9 mouse cellular contexts compared by ENCODE assay signal in the genomic region with DNA sequence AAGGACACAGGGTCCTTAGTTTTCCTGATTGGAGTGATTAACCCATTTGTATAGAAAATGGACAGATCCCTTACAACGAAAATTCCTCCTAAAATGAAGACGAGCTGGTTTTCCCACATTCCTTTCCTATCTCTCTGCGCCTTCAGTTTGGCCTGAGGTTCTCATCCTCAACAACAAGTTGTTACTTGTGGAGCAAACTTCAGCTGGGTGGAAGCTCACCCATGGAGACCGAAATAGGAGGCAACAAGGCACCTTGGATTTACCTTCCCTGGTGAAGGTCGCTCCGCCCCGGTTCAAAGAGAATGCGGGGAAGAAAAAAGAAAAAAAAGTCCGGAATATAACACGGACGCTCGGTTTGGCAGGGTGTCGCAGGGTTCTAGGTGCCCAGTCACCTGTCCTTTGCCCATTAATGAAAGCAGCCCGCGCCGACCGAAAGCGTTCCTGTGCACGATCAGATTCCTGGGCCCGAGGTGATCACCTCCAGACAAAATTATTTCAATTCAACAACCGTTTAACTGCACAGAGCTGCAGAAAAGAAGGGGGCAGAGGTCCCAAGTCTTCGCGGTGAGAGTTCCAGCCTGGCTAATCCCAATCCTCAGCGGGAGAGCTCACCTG. TPM values are rescaled to one million over a fixed set of nuclear protein-coding genes. Genes with fewer than 3 reads are reported as not detected.
DNase-seq lines count a peak whose midpoint lies in the region; ATAC-seq lines count a peak whose summit lies in the region.
"Had no signal": no experiment of that assay in that cellular context is flagged by ENCODE, and none has a peak within 500 bp of the region (broad histone marks: within the 10 kb centered on the region; RNA-seq: fewer than 3 reads in every experiment).

No protein-coding gene starts in this region.

- H3K9me3 ChIP-seq in heart, embryonic 16.5 days (replicated peaks; ENCODE audit: control insufficient read depth, low read length), result no peaks in the 10 kb centered on the region
- H3K9me3 ChIP-seq in hindbrain, embryonic 15.5 days, result no peaks in the 10 kb centered on the region
- no peaks in the 10 kb centered on the region for H3K9me3 ChIP-seq in midbrain, embryonic 13.5 days

- no peaks in the 10 kb centered on the region for H3K36me3 ChIP-seq in heart, embryonic 16.5 days (ENCODE audit: control insufficient read depth, insufficient read depth)
- H3K36me3 ChIP-seq in hindbrain, embryonic 15.5 days, result no peaks in the 10 kb centered on the region
- H3K36me3 ChIP-seq in midbrain, embryonic 13.5 days, result no peaks in the 10 kb centered on the region

- peak overlapping the region; percentile 45 for H3K4me3 ChIP-seq in heart, embryonic 16.5 days (ENCODE audit: low read length)
- peak overlapping the region; percentile 37 for H3K4me3 ChIP-seq in hindbrain, embryonic 15.5 days
- H3K4me3 ChIP-seq in midbrain, embryonic 13.5 days (replicated peaks), result peak overlapping the region; percentile 46

- WGBS in heart, embryonic 16.5 days, result 6% methylated on average over 24 of the region's 24 CpGs
- WGBS in hindbrain, embryonic 15.5 days, result 7% methylated on average over 24 of the region's 24 CpGs
- WGBS in midbrain, embryonic 13.5 days, result 8% methylated on average over 24 of the region's 24 CpGs

- H3K4me2 ChIP-seq in heart, embryonic 16.5 days (ENCODE audit: low read depth, low read length), result peak overlapping the region; percentile 66
- peak overlapping the region; percentile 69 for H3K4me2 ChIP-seq in hindbrain, embryonic 15.5 days
- peak overlapping the region; percentile 88 for H3K4me2 ChIP-seq in midbrain, embryonic 13.5 days (replicated peaks)

- H3K9ac ChIP-seq in heart, embryonic 16.5 days (ENCODE audit: low read length), result peak overlapping the region; percentile 47
- no peak overlapping the region for H3K9ac ChIP-seq in hindbrain, embryonic 15.5 days
- H3K9ac ChIP-seq in midbrain, embryonic 13.5 days (replicated peaks), result peak overlapping the region; percentile 59

- peaks cover 48% of the 10 kb centered on the region for H3K27me3 ChIP-seq in heart, embryonic 16.5 days (ENCODE audit: control insufficient read depth, insufficient read depth, low read length)
- H3K27me3 ChIP-seq in hindbrain, embryonic 15.5 days, result peaks cover 46% of the 10 kb centered on the region
- H3K27me3 ChIP-seq in midbrain, embryonic 13.5 days, result peaks cover 59% of the 10 kb centered on the region

- no peak for ATAC-seq in heart, embryonic 16.5 days (replicated peaks; ENCODE audit: extremely low read depth, insufficient read depth, low FRiP score)
- ATAC-seq in hindbrain, embryonic 15.5 days (ENCODE audit: low FRiP score, low read depth), result no peak
- no peak for ATAC-seq in midbrain, embryonic 13.5 days
- ATAC-seq in megakaryocyte-erythroid progenitor cell, adult 5-6 weeks (replicated peaks; ENCODE audit: low FRiP score, low TSS enrichment, poor library complexity, severe bottlenecking), result no peak

- peaks cover 8% of the 10 kb centered on the region; the same call in 1 of the 2 replicates for H3K4me1 ChIP-seq in heart, embryonic 16.5 days (ENCODE audit: control insufficient read depth, insufficient read depth, low read length)
- H3K4me1 ChIP-seq in hindbrain, embryonic 15.5 days (replicated peaks), result peaks cover 14% of the 10 kb centered on the region
- peaks cover 14% of the 10 kb centered on the region for H3K4me1 ChIP-seq in midbrain, embryonic 13.5 days (replicated peaks)

- DNase-seq in heart, adult 18-20 months, result no peak
- peak; percentile 37 for DNase-seq in embryo, embryonic 10.5 days (ENCODE audit: low spot score)
- no peak for DNase-seq in ovary, postnatal 10 days (ENCODE audit: low spot score)
- no peak for DNase-seq in spleen, postnatal 10 days (ENCODE audit: low spot score in 2 of 2)

- 0 out of 2 replicates have a peak overlapping the region, but pooled peaks have one; percentile 15 for H3K27ac ChIP-seq in heart, embryonic 16.5 days (ENCODE audit: low read length)
- no peak overlapping the region for H3K27ac ChIP-seq in hindbrain, embryonic 15.5 days (replicated peaks)
- H3K27ac ChIP-seq in midbrain, embryonic 13.5 days, result no peak overlapping the region

RNA-seq across cellular contexts. Expression of a gene that starts 0.9 kb away (rescaled TPM):
- polyA plus RNA-seq in heart, embryonic 16.5 days (2015; fragmentation: Nextera tagmentation; extraction: Ambion mirVana), result 2.9 and 6.0 TPM in 2 replicates
- not detected for total RNA-seq in heart, adult 18-20 months (2021)
- 0.04 TPM in 1 of 2 replicates, not detected in the other for polyA plus RNA-seq in hindbrain, embryonic 15.5 days (2015; fragmentation: Nextera tagmentation; extraction: Ambion mirVana)
- polyA plus RNA-seq in midbrain, embryonic 13.5 days (2015; fragmentation: Nextera tagmentation; extraction: Ambion mirVana), result not detected in 2 replicates
- not detected in 2 replicates for total RNA-seq in megakaryocyte-erythroid progenitor cell, adult 5-6 weeks (2014; fragmentation: Nextera tagmentation)
- total RNA-seq in megakaryocyte-erythroid progenitor cell, adult 5-6 weeks (2017), result not detected in 2 replicates
- total RNA-seq: monocyte, adult 5-6 weeks had no signal
